Mouse (Mus musculus) embryonic facial prominence, embryonic 15.5 days (tissue): ENCODE data around the gene Ppp1cb. TPM values are rescaled to one million over a fixed set of nuclear protein-coding genes. Genes with fewer than 3 reads are reported as not detected.
"Not testable (repeated sequence)": the region's sequence is repeated elsewhere in the genome, so short reads cannot be mapped to it uniquely, and the experiment has no call there.

Experiments
- ATAC-seq: fragments of 200-750 bp; cut with Nextera tagmentation; 2 replicates; pipeline ENCODE4 v1.8.0; 2017; ENCODE audit warnings: low read depth, moderate TSS enrichment; ENCODE audit not compliant: insufficient number of reproducible peaks, low FRiP score, low TSS enrichment
- H3K27ac ChIP-seq: fragments of 300-500 bp; sonication (generic); replicated peaks from 2 replicates; pipeline ENCODE4 v1.5.1; 2015; ENCODE audit warnings: mild to moderate bottlenecking, inconsistent platforms
- H3K27me3 ChIP-seq: fragments of 300-500 bp; sonication (generic); 2 replicates; pipeline ENCODE4 v1.6.1; 2015; ENCODE audit warnings: inconsistent platforms
- H3K36me3 ChIP-seq: fragments of 300-500 bp; sonication (generic); 2 replicates; pipeline ENCODE4 v1.6.1; 2015; ENCODE audit warnings: mild to moderate bottlenecking, inconsistent platforms
- H3K4me1 ChIP-seq: fragments of 300-500 bp; sonication (generic); 2 replicates; pipeline ENCODE4 v1.6.1; 2015; ENCODE audit warnings: inconsistent platforms
- H3K4me2 ChIP-seq: fragments of 300-500 bp; sonication (generic); replicated peaks from 2 replicates; pipeline ENCODE4 v1.6.1; 2015; ENCODE audit warnings: mild to moderate bottlenecking, inconsistent platforms
- H3K4me3 ChIP-seq: fragments of 300-500 bp; sonication (generic); replicated peaks from 2 replicates; pipeline ENCODE4 v1.5.1; 2015; ENCODE audit warnings: mild to moderate bottlenecking, inconsistent platforms
- H3K9ac ChIP-seq: fragments of 300-500 bp; sonication (generic); 2 replicates; pipeline ENCODE4 v1.6.1; 2015; ENCODE audit warnings: inconsistent platforms
- H3K9me3 ChIP-seq: fragments of 300-500 bp; sonication (generic); replicated peaks from 2 replicates; pipeline ENCODE4 v1.6.1; 2016; ENCODE audit warnings: inconsistent platforms
- WGBS: fragments of 180-500 bp; shearing (Covaris S2); methylation state at CpG from one replicate; pipeline ENCODE4 v1.1.7; 2015; 5-methylcytosine and 5-hydroxymethylcytosine counted together
- polyA plus RNA-seq: library from polyadenylated mRNA; unstranded; fragments of >200 nt; fragmentation: Nextera tagmentation; extraction: Ambion mirVana; gene quantifications from 2 replicates; pipeline ENCODE4 v1.2.1, GENCODE M21; 2015

Ppp1cb gene
- polyA plus RNA-seq, 1 experiment from 2014 or later: 183 TPM

DNA sequence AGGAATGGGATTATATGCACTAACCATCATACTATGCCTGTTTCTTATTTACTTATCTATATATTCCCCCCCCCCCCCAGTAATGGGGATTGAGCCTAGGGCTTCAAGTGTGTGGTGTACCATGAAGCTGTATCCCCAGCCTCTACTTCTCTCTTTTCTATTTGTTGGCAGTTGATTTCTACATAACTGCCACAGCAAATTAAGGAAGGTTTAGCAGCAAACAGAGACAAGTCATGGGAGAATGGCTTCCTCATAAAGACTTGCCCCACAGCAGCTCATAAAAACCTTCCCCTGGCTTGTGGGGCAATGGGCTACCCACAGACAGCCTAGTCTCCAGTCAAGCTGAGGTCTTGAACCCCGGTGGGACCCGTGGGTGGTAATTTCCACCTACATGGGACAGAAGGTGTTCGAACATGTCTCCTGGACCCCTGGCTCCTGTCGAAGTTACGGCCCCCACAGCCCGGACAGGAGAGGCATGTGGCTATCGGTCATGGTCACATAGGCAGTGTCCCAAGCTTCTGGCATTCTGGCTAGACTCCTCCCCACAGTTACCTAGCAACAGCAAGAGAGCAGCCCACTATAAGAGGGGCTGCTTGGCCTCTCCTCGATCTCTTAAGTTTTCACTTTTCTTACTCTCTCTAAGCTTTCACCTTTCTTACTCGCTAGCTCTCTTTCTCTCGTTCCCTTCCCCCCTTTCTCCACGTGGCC lies 35.1 kb upstream of the Ppp1cb start:
- no peaks in the 10 kb centered on the region for H3K27me3 ChIP-seq
- ATAC-seq: no peak
- H3K36me3 ChIP-seq: no peaks in the 10 kb centered on the region
- H3K4me1 ChIP-seq: no peaks in the 10 kb centered on the region
- H3K4me3 ChIP-seq: no peak overlapping the region
- H3K4me2 ChIP-seq: no peak overlapping the region
- no peak overlapping the region for H3K9ac ChIP-seq
- H3K27ac ChIP-seq: no peak overlapping the region
- no peaks in the 10 kb centered on the region for H3K9me3 ChIP-seq
- WGBS: 76% methylated on average over 11 of the region's 11 CpGs

DNA sequence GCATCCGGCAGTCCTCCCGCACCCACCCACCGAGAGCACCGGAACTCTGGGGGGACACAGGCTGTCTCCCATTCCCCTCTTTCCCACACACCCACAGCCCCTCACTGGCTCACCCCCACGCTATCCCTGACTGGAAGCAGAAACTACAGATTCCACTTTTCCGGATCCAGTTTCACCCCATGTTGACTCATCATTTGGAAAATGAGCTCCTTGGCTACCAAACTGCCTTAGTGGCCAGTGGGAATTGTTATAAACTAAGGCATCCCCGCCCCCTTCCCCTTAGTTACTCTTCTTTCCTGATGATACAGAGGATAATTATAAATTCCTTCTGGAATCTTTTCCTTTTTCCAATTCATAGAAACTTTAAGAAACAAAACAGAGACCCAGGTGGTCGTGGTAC lies 34.2 kb upstream of the Ppp1cb start:
- 80% methylated on average over 8 of the region's 8 CpGs for WGBS
- Histone ChIP-seq H3K9me3 (no peaks in the 10 kb centered on the region), H3K27ac (no peak overlapping the region), H3K9ac (no peak overlapping the region), H3K4me1 (no peaks in the 10 kb centered on the region), H3K4me3 (no peak overlapping the region), H3K36me3 (no peaks in the 10 kb centered on the region), H3K27me3 (no peaks in the 10 kb centered on the region), H3K4me2 (no peak overlapping the region)
- no peak for ATAC-seq

- Histone ChIP-seq H3K27ac (peak overlapping the region; percentile 35), H3K9ac (no peak overlapping the region), H3K9me3 (no peaks in the 10 kb centered on the region), H3K4me3 (no peak overlapping the region), H3K36me3 (no peaks in the 10 kb centered on the region), H3K4me1 (no peaks in the 10 kb centered on the region), H3K27me3 (no peaks in the 10 kb centered on the region), H3K4me2 (no peak overlapping the region)
- peak; percentile 65 for ATAC-seq
- WGBS: 72% methylated on average over 14 of the region's 14 CpGs
Measured at GRCm38 (mm10) chr5:32425485-32426171, 33.0 kb upstream of the Ppp1cb start.

GRCm38 (mm10) chr5:32430399-32430798 lies 28.2 kb upstream of the Ppp1cb start:
- Histone ChIP-seq H3K9ac (no peak overlapping the region), H3K9me3 (no peaks in the 10 kb centered on the region), H3K27me3 (no peaks in the 10 kb centered on the region), H3K4me2 (no peak overlapping the region), H3K27ac (no peak overlapping the region), H3K4me3 (no peak overlapping the region), H3K4me1 (no peaks in the 10 kb centered on the region), H3K36me3 (no peaks in the 10 kb centered on the region)
- WGBS: 89% methylated on average over 1 of the region's 1 CpGs
- ATAC-seq: no peak

- ATAC-seq, H3K36me3 ChIP-seq, H3K27me3 ChIP-seq, H3K9ac ChIP-seq, H3K4me2 ChIP-seq, H3K4me3 ChIP-seq, H3K9me3 ChIP-seq, H3K27ac ChIP-seq, H3K4me1 ChIP-seq: not testable (repeated sequence)
- 79% methylated on average over 3 of the region's 3 CpGs for WGBS
Measured at GRCm38 (mm10) chr5:32434346-32434745, 24.3 kb upstream of the Ppp1cb start.

DNA sequence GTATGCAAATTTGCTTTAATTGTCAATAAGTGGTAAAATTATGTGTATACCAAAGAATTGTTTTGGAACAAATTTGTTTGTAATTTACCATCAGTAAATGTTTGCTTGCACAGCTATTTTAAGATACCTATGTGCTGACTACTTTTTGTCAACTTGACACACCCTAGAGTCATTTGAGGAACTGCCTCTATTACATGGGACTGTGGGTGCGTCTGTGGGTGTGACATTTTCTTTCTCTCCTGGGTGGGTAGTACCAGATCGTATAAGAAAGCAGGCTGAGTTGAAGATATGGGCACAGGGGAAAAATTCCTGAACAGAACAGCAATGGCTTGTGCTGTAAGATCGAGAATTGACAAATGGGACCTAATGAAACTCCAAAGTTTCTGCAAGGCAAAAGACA lies 23.0 kb upstream of the Ppp1cb start:
- H3K4me2 ChIP-seq: no peak overlapping the region
- H3K4me3 ChIP-seq: no peak overlapping the region
- H3K4me1 ChIP-seq: no peaks in the 10 kb centered on the region
- H3K9me3 ChIP-seq: no peaks in the 10 kb centered on the region
- no peaks in the 10 kb centered on the region for H3K27me3 ChIP-seq
- H3K36me3 ChIP-seq: no peaks in the 10 kb centered on the region
- no peak for ATAC-seq
- 83% methylated on average over 3 of the region's 3 CpGs for WGBS
- H3K9ac ChIP-seq: no peak overlapping the region
- no peak overlapping the region for H3K27ac ChIP-seq

GRCm38 (mm10) chr5:32437901-32438563 lies 20.6 kb upstream of the Ppp1cb start:
- H3K9ac ChIP-seq: no peak overlapping the region
- H3K9me3 ChIP-seq: no peaks in the 10 kb centered on the region
- no peak for ATAC-seq
- H3K4me2 ChIP-seq: no peak overlapping the region
- H3K27ac ChIP-seq: peak overlapping the region; percentile 61; the same call in 1 of the 2 replicates
- no peaks in the 10 kb centered on the region for H3K36me3 ChIP-seq
- no peak overlapping the region for H3K4me3 ChIP-seq
- H3K4me1 ChIP-seq: no peaks in the 10 kb centered on the region
- no peaks in the 10 kb centered on the region for H3K27me3 ChIP-seq
- 42% methylated on average over 5 of the region's 5 CpGs for WGBS

DNA sequence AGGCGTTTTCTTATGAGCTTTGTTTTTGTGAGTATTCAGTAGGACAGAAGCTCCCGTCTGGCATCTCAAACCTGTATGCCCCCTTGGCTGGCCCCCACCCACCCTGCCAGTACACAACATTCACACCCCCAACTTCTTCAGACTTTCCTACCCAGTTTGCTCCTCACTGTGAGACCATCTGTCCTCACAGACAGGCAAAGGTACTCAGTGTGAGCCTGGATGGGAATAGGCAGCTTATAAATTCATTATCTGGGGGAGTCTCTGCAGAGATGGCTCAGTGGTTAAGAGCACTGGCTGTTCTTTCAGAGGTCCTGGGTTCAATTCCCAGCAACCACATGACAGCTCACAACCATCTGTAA lies 20.1 kb upstream of the Ppp1cb start:
- no peak overlapping the region for H3K9ac ChIP-seq
- no peak overlapping the region for H3K4me2 ChIP-seq
- H3K4me3 ChIP-seq: no peak overlapping the region
- no peaks in the 10 kb centered on the region for H3K27me3 ChIP-seq
- no peak for ATAC-seq
- no peaks in the 10 kb centered on the region for H3K4me1 ChIP-seq
- H3K9me3 ChIP-seq: no peaks in the 10 kb centered on the region
- no peaks in the 10 kb centered on the region for H3K36me3 ChIP-seq
- H3K27ac ChIP-seq: peak overlapping the region; percentile 61; the same call in 1 of the 2 replicates
- WGBS: 53% methylated on average over 2 of the region's 2 CpGs

DNA sequence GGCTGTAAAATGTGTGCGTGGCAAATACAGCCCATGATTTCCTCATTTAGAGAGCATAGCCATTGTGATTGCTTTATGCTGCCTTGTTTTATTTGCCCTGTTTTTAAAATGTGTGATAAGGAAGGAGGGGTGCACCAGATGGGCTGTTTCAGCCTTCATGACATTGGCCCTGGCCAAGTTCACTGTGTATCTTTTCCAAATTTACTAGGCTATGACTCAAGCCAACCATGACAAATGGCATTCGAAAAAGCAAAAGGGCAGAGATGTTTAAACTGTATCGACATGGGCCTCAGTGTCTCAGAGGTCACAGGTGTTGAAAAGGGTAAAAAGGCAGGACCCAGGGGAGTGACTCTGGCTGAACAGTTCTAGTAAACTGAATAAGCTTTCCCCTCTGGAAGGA lies 17.3 kb upstream of the Ppp1cb start:
- H3K9ac ChIP-seq: no peak overlapping the region
- no peak for ATAC-seq
- no peaks in the 10 kb centered on the region for H3K9me3 ChIP-seq
- H3K27ac ChIP-seq: no peak overlapping the region
- no peaks in the 10 kb centered on the region for H3K4me1 ChIP-seq
- H3K27me3 ChIP-seq: no peaks in the 10 kb centered on the region
- no peaks in the 10 kb centered on the region for H3K36me3 ChIP-seq
- H3K4me3 ChIP-seq: no peak overlapping the region
- WGBS: 62% methylated on average over 3 of the region's 3 CpGs
- no peak overlapping the region for H3K4me2 ChIP-seq

DNA sequence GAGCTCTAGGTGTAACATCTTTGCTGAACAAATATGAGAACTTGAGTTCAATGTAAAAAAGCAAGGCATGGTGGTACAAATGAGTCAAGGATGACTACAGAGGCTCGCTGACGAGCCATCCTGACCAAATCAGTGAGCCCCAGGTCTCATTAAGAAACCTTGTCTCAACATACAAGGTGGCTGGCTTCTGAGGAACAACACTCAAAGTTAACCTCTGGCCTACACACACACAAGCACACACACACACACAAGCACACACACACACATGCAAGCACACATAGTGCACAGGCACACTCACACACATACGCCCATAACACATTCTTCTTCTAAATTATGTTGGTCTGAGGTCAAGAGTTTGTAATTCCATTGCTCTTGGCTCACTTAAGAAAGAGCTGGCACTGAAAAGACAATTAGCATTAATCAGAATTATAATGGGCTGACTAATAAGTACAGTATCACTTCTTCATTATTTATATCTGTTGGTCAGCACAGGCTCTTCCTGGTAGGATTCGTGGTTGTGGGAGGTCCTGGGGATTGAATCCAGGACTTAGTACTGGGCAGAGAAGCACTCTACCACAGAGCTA lies 16.6 kb upstream of the Ppp1cb start:
- H3K27ac ChIP-seq: no peak overlapping the region
- no peaks in the 10 kb centered on the region for H3K4me1 ChIP-seq
- no peaks in the 10 kb centered on the region for H3K36me3 ChIP-seq
- no peak overlapping the region for H3K9ac ChIP-seq
- ATAC-seq: no peak
- no peak overlapping the region for H3K4me2 ChIP-seq
- H3K27me3 ChIP-seq: no peaks in the 10 kb centered on the region
- H3K9me3 ChIP-seq: no peaks in the 10 kb centered on the region
- H3K4me3 ChIP-seq: no peak overlapping the region
- 84% methylated on average over 4 of the region's 4 CpGs for WGBS

GRCm38 (mm10) chr5:32443906-32444305 lies 14.7 kb upstream of the Ppp1cb start:
- WGBS: 81% methylated on average over 3 of the region's 3 CpGs
- no peak for ATAC-seq

More at GRCm38 (mm10) chr5:32443906-32444305, 14.7 kb upstream of the Ppp1cb start:
- Histone ChIP-seq H3K27me3 (no peaks in the 10 kb centered on the region), H3K4me3 (no peak overlapping the region), H3K9ac (no peak overlapping the region), H3K27ac (no peak overlapping the region), H3K36me3 (no peaks in the 10 kb centered on the region), H3K9me3 (no peaks in the 10 kb centered on the region), H3K4me1 (no peaks in the 10 kb centered on the region), H3K4me2 (no peak overlapping the region)
